Mouse (Mus musculus) liver, adult 2 months (tissue): ENCODE data around the gene Ccdc88c.

ENCODE experiments used
- CTCF ChIP-seq: fragments of 200-500 bp; IDR thresholded peaks from 2 replicates; pipeline ENCODE4 v1.5.1; 2011; ENCODE audit warnings: low read depth, low read length, control low read depth
- POLR2A ChIP-seq: fragments of 200-500 bp; IDR thresholded peaks from 2 replicates; pipeline ENCODE4 v1.6.1; 2011; ENCODE audit warnings: low read length, control low read depth; ENCODE audit not compliant: insufficient read depth; ENCODE audit errors: extremely low read depth

DNA sequence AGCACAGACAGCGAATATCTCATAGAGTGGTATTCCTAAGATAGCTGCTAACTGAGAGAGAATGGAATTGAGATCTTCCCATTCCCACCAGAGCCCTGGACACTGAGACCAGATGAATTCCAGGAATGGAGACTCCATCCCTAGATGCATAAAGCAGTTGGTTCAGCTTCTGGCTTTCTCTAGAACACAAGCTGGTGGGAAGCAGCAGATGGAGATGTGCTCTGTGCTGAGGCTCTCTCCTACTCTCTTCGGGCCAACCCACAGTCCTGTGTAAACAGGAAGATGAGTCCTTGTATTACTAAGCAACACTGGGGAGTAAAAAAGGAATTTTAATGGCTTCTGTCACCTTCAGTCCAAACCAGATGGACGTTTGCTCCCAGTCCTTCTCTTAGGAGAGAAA lies 153.3 kb downstream of the Ccdc88c start:
- TF ChIP-seq CTCF (no peak), POLR2A (no peak)
